Mouse (Mus musculus): ENCODE data around the gene Aftph.

DNA sequence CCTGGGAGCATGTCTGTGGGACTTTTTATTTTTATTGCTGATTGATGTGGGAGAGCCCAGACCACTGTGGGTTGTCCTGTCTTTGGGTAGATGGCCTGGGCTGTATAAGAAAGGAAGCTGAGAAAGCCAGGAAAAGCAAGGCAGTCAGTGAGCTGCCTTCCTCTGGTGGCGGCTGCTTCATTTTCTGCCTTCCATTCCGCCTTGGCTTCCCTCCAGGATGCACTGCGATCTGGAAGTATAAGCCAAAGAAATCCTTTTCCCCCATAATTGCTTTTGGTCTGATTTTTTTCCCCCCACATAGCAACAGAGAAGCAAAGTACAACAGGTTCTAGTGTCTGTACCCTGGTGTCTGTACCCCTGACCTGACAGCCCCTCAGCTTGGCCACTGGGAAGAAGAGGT, 82.3 kb downstream of the Aftph start:
- TF ChIP-seq POLR2A (IDR thresholded peaks at IDR 0.05; ENCODE audit: borderline replicate concordance, extremely low read depth, low read depth, low read length): no peak
- TF ChIP-seq CTCF (IDR thresholded peaks at IDR 0.05; ENCODE audit: insufficient read depth, low read length): no peak
